Mouse (Mus musculus): ENCODE results near the gene Fam114a1. TPM values are rescaled to one million over a fixed set of nuclear protein-coding genes. Genes with fewer than 3 reads are reported as not detected.

Gene Fam114a1
- polyA plus RNA-seq, 2 experiments = 51.7 to 71.7 TPM

- Histone ChIP-seq H3K4me1 (ENCODE audit: control insufficient read depth, insufficient read depth, low read length) (peaks cover 18% of the 10 kb centered on the region), H3K4me3 (replicated peaks; ENCODE audit: low read length) (no peak overlapping the region), H3K36me3 (ENCODE audit: control insufficient read depth, insufficient read depth, low read length) (no peaks in the 10 kb centered on the region), H3K9me3 (ENCODE audit: control insufficient read depth, low read length) (no peaks in the 10 kb centered on the region), H3K27me3 (ENCODE audit: control insufficient read depth, insufficient read depth, low read length) (no peaks in the 10 kb centered on the region), H3K9ac (ENCODE audit: low read depth, low read length, severe bottlenecking) (no peak overlapping the region), H3K4me2 (replicated peaks; ENCODE audit: low read depth, low read length, severe bottlenecking) (no peak overlapping the region), H3K27ac (replicated peaks; ENCODE audit: low read depth, low read length) (no peak overlapping the region)
- DNase-seq (ENCODE audit: low spot score) = no peak
- 31% methylated on average over 6 of the region's 6 CpGs for WGBS
- no peak for TF ChIP-seq POLR2A (IDR thresholded peaks at IDR 0.05; ENCODE audit: borderline replicate concordance, extremely low read depth, insufficient read depth, insufficient read length)
- ATAC-seq (ENCODE audit: low FRiP score, low read depth) = no peak
Measured at GRCm38 (mm10) chr5:65071689-65072118, 101.8 kb downstream of the Fam114a1 start.

DNA sequence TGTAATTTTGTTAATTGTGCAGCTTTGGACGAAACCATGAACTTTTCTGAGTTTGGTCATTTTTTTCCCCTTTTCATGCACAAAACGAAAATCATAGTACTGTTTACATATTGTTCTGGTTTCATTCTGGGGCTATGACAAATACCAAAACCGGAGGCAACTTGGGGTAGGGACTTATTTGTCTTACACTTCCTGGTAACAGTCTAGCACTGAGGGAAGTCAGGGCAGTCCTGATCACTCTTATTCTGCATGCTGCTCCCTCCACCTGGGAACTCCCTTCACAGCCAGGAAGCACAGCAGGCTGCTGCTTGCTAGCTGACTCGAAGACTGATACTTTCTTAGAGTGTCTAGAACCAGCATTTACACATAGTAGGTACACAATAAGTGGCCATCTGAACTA lies 103.4 kb downstream of the Fam114a1 start:
- no peak for TF ChIP-seq POLR2A (IDR thresholded peaks at IDR 0.05; ENCODE audit: borderline replicate concordance, extremely low read depth, insufficient read depth, insufficient read length)
- WGBS = 78% methylated on average over 4 of the region's 4 CpGs
- H3K4me2 ChIP-seq (replicated peaks; ENCODE audit: low read depth, low read length, severe bottlenecking) = no peak overlapping the region
- ATAC-seq (ENCODE audit: low FRiP score, low read depth) = no peak
- no peak overlapping the region for H3K27ac ChIP-seq (replicated peaks; ENCODE audit: low read depth, low read length)
- H3K9ac ChIP-seq (ENCODE audit: low read depth, low read length, severe bottlenecking) = no peak overlapping the region
- no peaks in the 10 kb centered on the region for H3K36me3 ChIP-seq (ENCODE audit: control insufficient read depth, insufficient read depth, low read length)
- peaks cover 17% of the 10 kb centered on the region for H3K4me1 ChIP-seq (ENCODE audit: control insufficient read depth, insufficient read depth, low read length)
- no peaks in the 10 kb centered on the region for H3K27me3 ChIP-seq (ENCODE audit: control insufficient read depth, insufficient read depth, low read length)
- no peak for DNase-seq (ENCODE audit: low spot score)
- no peaks in the 10 kb centered on the region for H3K9me3 ChIP-seq (ENCODE audit: control insufficient read depth, low read length)
- H3K4me3 ChIP-seq (replicated peaks; ENCODE audit: low read length) = no peak overlapping the region

- no peak overlapping the region for H3K4me3 ChIP-seq (replicated peaks; ENCODE audit: low read length)
- no peaks in the 10 kb centered on the region for H3K27me3 ChIP-seq (ENCODE audit: control insufficient read depth, insufficient read depth, low read length)
- H3K4me1 ChIP-seq (ENCODE audit: control insufficient read depth, insufficient read depth, low read length) = peaks cover 15% of the 10 kb centered on the region
- ATAC-seq (ENCODE audit: low FRiP score, low read depth) (no peak), DNase-seq (ENCODE audit: low spot score) (no peak)
- 57% methylated on average over 7 of the region's 7 CpGs for WGBS
- no peak overlapping the region for H3K4me2 ChIP-seq (replicated peaks; ENCODE audit: low read depth, low read length, severe bottlenecking)
- H3K36me3 ChIP-seq (ENCODE audit: control insufficient read depth, insufficient read depth, low read length) = no peaks in the 10 kb centered on the region
- H3K27ac ChIP-seq (replicated peaks; ENCODE audit: low read depth, low read length) = no peak overlapping the region
- no peak overlapping the region for H3K9ac ChIP-seq (ENCODE audit: low read depth, low read length, severe bottlenecking)
- no peak for TF ChIP-seq POLR2A (IDR thresholded peaks at IDR 0.05; ENCODE audit: borderline replicate concordance, extremely low read depth, insufficient read depth, insufficient read length)
- H3K9me3 ChIP-seq (ENCODE audit: control insufficient read depth, low read length) = no peaks in the 10 kb centered on the region
Measured at GRCm38 (mm10) chr5:65074693-65075092, 104.8 kb downstream of the Fam114a1 start.

GRCm38 (mm10) chr5:65076087-65076486 lies 106.2 kb downstream of the Fam114a1 start:
- H3K4me1 ChIP-seq (ENCODE audit: control insufficient read depth, insufficient read depth, low read length) = peaks cover 11% of the 10 kb centered on the region
- no peak overlapping the region for H3K27ac ChIP-seq (replicated peaks; ENCODE audit: low read depth, low read length)
- H3K27me3 ChIP-seq (ENCODE audit: control insufficient read depth, insufficient read depth, low read length) = no peaks in the 10 kb centered on the region
- ATAC-seq (ENCODE audit: low FRiP score, low read depth) (no peak), DNase-seq (ENCODE audit: low spot score) (no peak)
- H3K36me3 ChIP-seq (ENCODE audit: control insufficient read depth, insufficient read depth, low read length) = no peaks in the 10 kb centered on the region
- H3K4me2 ChIP-seq (replicated peaks; ENCODE audit: low read depth, low read length, severe bottlenecking) = no peak overlapping the region
- H3K4me3 ChIP-seq (replicated peaks; ENCODE audit: low read length) = no peak overlapping the region
- no peak overlapping the region for H3K9ac ChIP-seq (ENCODE audit: low read depth, low read length, severe bottlenecking)
- WGBS = 61% methylated on average over 2 of the region's 2 CpGs
- no peak for TF ChIP-seq POLR2A (IDR thresholded peaks at IDR 0.05; ENCODE audit: borderline replicate concordance, extremely low read depth, insufficient read depth, insufficient read length)
- H3K9me3 ChIP-seq (ENCODE audit: control insufficient read depth, low read length) = no peaks in the 10 kb centered on the region

GRCm38 (mm10) chr5:65076748-65077147 lies 106.9 kb downstream of the Fam114a1 start:
- H3K4me2 ChIP-seq (replicated peaks; ENCODE audit: low read depth, low read length, severe bottlenecking) = no peak overlapping the region
- H3K9ac ChIP-seq (ENCODE audit: low read depth, low read length, severe bottlenecking) = no peak overlapping the region
- no peak for TF ChIP-seq POLR2A (IDR thresholded peaks at IDR 0.05; ENCODE audit: borderline replicate concordance, extremely low read depth, insufficient read depth, insufficient read length)
- ATAC-seq (ENCODE audit: low FRiP score, low read depth) (no peak), DNase-seq (ENCODE audit: low spot score) (no peak)
- H3K27me3 ChIP-seq (ENCODE audit: control insufficient read depth, insufficient read depth, low read length) = no peaks in the 10 kb centered on the region
- no peaks in the 10 kb centered on the region for H3K9me3 ChIP-seq (ENCODE audit: control insufficient read depth, low read length)
- no peaks in the 10 kb centered on the region for H3K36me3 ChIP-seq (ENCODE audit: control insufficient read depth, insufficient read depth, low read length)
- 14% methylated on average over 3 of the region's 3 CpGs for WGBS
- H3K4me3 ChIP-seq (replicated peaks; ENCODE audit: low read length) = no peak overlapping the region
- peaks cover 11% of the 10 kb centered on the region for H3K4me1 ChIP-seq (ENCODE audit: control insufficient read depth, insufficient read depth, low read length)
- no peak overlapping the region for H3K27ac ChIP-seq (replicated peaks; ENCODE audit: low read depth, low read length)

GRCm38 (mm10) chr5:65078081-65078480 lies 108.2 kb downstream of the Fam114a1 start:
- DNase-seq (ENCODE audit: low spot score) (no peak), ATAC-seq (ENCODE audit: low FRiP score, low read depth) (no peak)
- TF ChIP-seq POLR2A (IDR thresholded peaks at IDR 0.05; ENCODE audit: borderline replicate concordance, extremely low read depth, insufficient read depth, insufficient read length) = no peak
- H3K9me3 ChIP-seq (ENCODE audit: control insufficient read depth, low read length) = no peaks in the 10 kb centered on the region
- no peak overlapping the region for H3K4me3 ChIP-seq (replicated peaks; ENCODE audit: low read length)
- no peaks in the 10 kb centered on the region for H3K27me3 ChIP-seq (ENCODE audit: control insufficient read depth, insufficient read depth, low read length)
- no peak overlapping the region for H3K4me2 ChIP-seq (replicated peaks; ENCODE audit: low read depth, low read length, severe bottlenecking)
- peaks cover 11% of the 10 kb centered on the region for H3K4me1 ChIP-seq (ENCODE audit: control insufficient read depth, insufficient read depth, low read length)
- no peaks in the 10 kb centered on the region for H3K36me3 ChIP-seq (ENCODE audit: control insufficient read depth, insufficient read depth, low read length)
- WGBS = 92% methylated on average over 4 of the region's 4 CpGs
- no peak overlapping the region for H3K27ac ChIP-seq (replicated peaks; ENCODE audit: low read depth, low read length)
- H3K9ac ChIP-seq (ENCODE audit: low read depth, low read length, severe bottlenecking) = no peak overlapping the region
